Mouse (Mus musculus): ENCODE results near the gene Gtf2h5.

DNA sequence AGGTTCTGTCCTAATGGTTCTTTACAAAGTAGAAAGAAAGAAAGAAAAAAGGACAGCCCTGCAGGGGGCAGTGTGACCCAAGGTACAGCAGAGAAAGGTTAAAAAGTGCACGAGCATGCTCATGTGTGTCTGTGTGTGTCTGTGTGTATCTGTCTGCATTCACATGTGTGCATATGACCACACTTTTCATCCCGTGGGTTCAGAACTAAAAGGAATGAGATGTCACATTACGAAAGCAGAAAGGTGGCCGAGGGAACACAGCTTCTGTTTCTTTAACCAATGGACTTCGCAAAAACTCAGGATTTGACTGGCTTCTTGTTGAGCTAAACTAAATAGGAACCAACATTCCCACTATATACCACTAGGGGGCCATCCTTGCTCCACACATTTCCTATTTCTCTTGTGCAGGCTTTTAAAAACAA lies 24.6 kb upstream of the Gtf2h5 start:
- no peak for TF ChIP-seq POLR2A (IDR thresholded peaks at IDR 0.05; ENCODE audit: extremely low read depth, insufficient read depth, low read length)
- TF ChIP-seq CTCF (IDR thresholded peaks at IDR 0.05; ENCODE audit: extremely low read depth, insufficient read depth, low read length), result no peak; the same call in 1 of the 2 replicates

All from cortical plate, adult 2 months (tissue).